Mouse (Mus musculus) brain, embryonic 14.5 days (tissue): ENCODE data around the gene Cox16.
A peak's percentile ranks its signal among the peaks of the same experiment; 100 is the strongest.

Experiments
- CTCF ChIP-seq: fragments of 200-500 bp; IDR thresholded peaks from 2 replicates; pipeline ENCODE4 v1.5.1; 2012; ENCODE audit warnings: inconsistent platforms, mild to moderate bottlenecking, moderate library complexity, borderline replicate concordance; ENCODE audit not compliant: insufficient read depth, insufficient read length; ENCODE audit errors: extremely low read depth
- POLR2A ChIP-seq: fragments of 200-500 bp; IDR thresholded peaks from 2 replicates; pipeline ENCODE4 v1.6.1; 2012; ENCODE audit warnings: mild to moderate bottlenecking, inconsistent platforms, borderline replicate concordance; ENCODE audit not compliant: poor library complexity, insufficient read depth, insufficient read length, severe bottlenecking; ENCODE audit errors: extremely low read depth

GRCm38 (mm10) chr12:81332875-81333421 lies 152.0 kb downstream of the Cox16 start, which contains the start of gene Slc8a3:
- TF ChIP-seq CTCF (no peak), POLR2A (0 out of 2 replicates have a peak, but pooled peaks have one; percentile 13)
